Mouse (Mus musculus): ENCODE data around the gene Lsamp. TPM values are rescaled to one million over a fixed set of nuclear protein-coding genes. Genes with fewer than 3 reads are reported as not detected.

The Lsamp gene
- polyA plus RNA-seq, 1 experiment from 2014 or later = 0.20 TPM

DNA sequence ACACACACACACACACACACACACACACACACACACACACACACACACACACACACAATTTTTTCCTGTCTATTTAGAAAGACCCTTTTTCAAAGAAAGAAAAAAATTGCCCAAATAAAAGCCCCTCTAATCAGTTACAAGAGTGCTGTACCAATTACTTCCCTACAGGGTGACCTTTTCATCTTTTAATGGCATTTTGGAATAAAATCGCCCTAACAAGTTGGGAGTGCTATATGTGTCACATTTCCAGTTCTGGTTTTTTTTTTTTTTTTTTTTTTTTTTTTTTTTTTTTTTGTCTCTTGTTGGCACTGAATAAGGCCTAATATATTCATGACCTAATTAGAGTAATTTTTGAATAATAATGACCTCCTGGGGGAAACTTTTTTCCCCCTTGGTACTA lies 923.7 kb downstream of the Lsamp start:
- ATAC-seq (no peak), DNase-seq (ENCODE audit: low spot score) (no peak)
- Histone ChIP-seq H3K4me1 (ENCODE audit: insufficient read depth, low read depth, low read length) (no peaks in the 10 kb centered on the region), H3K27ac (ENCODE audit: low read length) (no peak overlapping the region), H3K27me3 (replicated peaks; ENCODE audit: insufficient read depth, low read length) (no peaks in the 10 kb centered on the region), H3K4me2 (replicated peaks; ENCODE audit: low read depth, low read length) (no peak overlapping the region), H3K9ac (replicated peaks; ENCODE audit: low read depth) (no peak overlapping the region), H3K36me3 (ENCODE audit: insufficient read depth, low read length) (no peaks in the 10 kb centered on the region), H3K9me3 (ENCODE audit: low read length) (no peaks in the 10 kb centered on the region), H3K4me3 (ENCODE audit: low read depth, low read length) (no peak overlapping the region)
- 35% methylated on average over 1 of the region's 1 CpGs for WGBS
- TF ChIP-seq CTCF (IDR thresholded peaks at IDR 0.05) (no peak), EP300 (IDR thresholded peaks at IDR 0.05) (no peak)

DNA sequence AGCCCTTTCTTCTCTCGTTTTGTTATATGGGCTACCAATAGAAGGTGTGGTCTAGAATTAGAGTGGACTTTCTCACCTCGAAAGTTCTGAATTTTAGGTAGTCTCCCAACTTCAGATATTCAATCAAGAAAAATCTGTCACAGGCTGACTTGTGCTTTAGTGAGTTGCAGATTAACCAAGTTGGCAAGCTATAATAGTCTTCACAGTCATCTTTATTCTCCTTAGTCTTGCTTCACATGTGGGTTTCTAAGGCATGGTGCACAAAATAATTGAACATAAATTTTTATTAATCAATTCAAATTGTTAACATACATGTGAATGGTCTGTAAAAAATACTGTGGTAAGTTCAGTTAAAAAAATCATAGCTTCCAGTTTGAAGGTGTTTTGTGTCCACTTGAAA lies 930.0 kb downstream of the Lsamp start:
- Histone ChIP-seq H3K9ac (replicated peaks; ENCODE audit: low read depth) (no peak overlapping the region), H3K27ac (ENCODE audit: low read length) (no peak overlapping the region), H3K9me3 (ENCODE audit: low read length) (no peaks in the 10 kb centered on the region), H3K4me2 (replicated peaks; ENCODE audit: low read depth, low read length) (no peak overlapping the region), H3K36me3 (ENCODE audit: insufficient read depth, low read length) (no peaks in the 10 kb centered on the region), H3K4me1 (ENCODE audit: insufficient read depth, low read depth, low read length) (no peaks in the 10 kb centered on the region), H3K4me3 (ENCODE audit: low read depth, low read length) (no peak overlapping the region), H3K27me3 (replicated peaks; ENCODE audit: insufficient read depth, low read length) (no peaks in the 10 kb centered on the region)
- WGBS = 80% methylated on average over 2 of the region's 2 CpGs
- ATAC-seq (no peak), DNase-seq (ENCODE audit: low spot score) (no peak)
- TF ChIP-seq CTCF (IDR thresholded peaks at IDR 0.05) (no peak), EP300 (IDR thresholded peaks at IDR 0.05) (no peak)

DNA sequence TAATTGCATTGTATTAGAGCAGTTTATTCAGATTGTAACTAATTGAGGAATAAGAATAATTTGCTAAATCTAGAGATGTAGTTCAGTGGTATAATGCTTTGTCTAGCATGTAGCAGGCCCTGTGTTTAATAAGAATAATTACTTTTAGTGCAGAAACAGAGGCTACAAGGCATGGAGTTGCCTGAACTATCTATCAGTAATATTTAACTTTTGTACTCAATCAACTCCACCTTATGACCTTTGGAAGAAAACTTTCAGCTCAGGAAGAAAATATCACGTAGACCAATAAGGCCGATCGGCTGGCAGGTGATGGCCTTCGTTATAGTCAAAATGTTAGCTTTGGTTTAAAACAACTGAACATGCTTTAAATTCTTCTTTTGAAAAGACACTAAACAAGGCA lies 946.4 kb downstream of the Lsamp start:
- no peak for DNase-seq (ENCODE audit: low spot score)
- H3K9ac ChIP-seq (replicated peaks; ENCODE audit: low read depth) = no peak overlapping the region
- no peak overlapping the region for H3K27ac ChIP-seq (ENCODE audit: low read length)
- TF ChIP-seq CTCF (IDR thresholded peaks at IDR 0.05) (no peak), EP300 (IDR thresholded peaks at IDR 0.05) (no peak)
- H3K4me1 ChIP-seq (ENCODE audit: insufficient read depth, low read depth, low read length) = no peaks in the 10 kb centered on the region
- 85% methylated on average over 4 of the region's 4 CpGs for WGBS
- no peak for ATAC-seq
- no peaks in the 10 kb centered on the region for H3K9me3 ChIP-seq (ENCODE audit: low read length)
- no peak overlapping the region for H3K4me3 ChIP-seq (ENCODE audit: low read depth, low read length)
- H3K36me3 ChIP-seq (ENCODE audit: insufficient read depth, low read length) = no peaks in the 10 kb centered on the region
- no peaks in the 10 kb centered on the region for H3K27me3 ChIP-seq (replicated peaks; ENCODE audit: insufficient read depth, low read length)
- no peak overlapping the region for H3K4me2 ChIP-seq (replicated peaks; ENCODE audit: low read depth, low read length)

DNA sequence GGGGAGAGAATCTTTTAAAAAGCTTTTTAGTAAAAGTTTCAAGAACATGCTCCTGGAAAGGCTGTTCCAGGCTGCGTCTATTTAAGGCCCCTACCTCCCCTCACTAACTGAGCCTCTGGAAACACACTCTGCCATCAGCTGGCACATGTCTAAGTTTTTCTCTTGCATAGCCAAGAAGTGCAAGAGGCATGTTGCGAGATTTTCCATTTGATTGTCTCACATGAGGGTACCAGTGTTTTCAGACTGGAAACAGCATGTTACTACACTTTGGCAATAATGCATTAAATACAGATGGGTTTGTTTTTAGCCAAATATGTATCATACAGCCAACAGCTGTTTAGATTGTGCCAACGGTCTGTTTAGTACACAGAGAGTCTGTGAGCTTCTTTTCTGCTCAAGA lies 958.1 kb downstream of the Lsamp start:
- WGBS = 69% methylated on average over 3 of the region's 3 CpGs
- Histone ChIP-seq H3K4me3 (ENCODE audit: low read depth, low read length) (no peak overlapping the region), H3K9me3 (ENCODE audit: low read length) (no peaks in the 10 kb centered on the region), H3K4me1 (ENCODE audit: insufficient read depth, low read depth, low read length) (no peaks in the 10 kb centered on the region), H3K4me2 (replicated peaks; ENCODE audit: low read depth, low read length) (no peak overlapping the region), H3K36me3 (ENCODE audit: insufficient read depth, low read length) (no peaks in the 10 kb centered on the region), H3K27me3 (replicated peaks; ENCODE audit: insufficient read depth, low read length) (no peaks in the 10 kb centered on the region), H3K9ac (replicated peaks; ENCODE audit: low read depth) (no peak overlapping the region), H3K27ac (ENCODE audit: low read length) (no peak overlapping the region)
- ATAC-seq (no peak), DNase-seq (ENCODE audit: low spot score) (no peak)
- TF ChIP-seq CTCF (IDR thresholded peaks at IDR 0.05) (no peak), EP300 (IDR thresholded peaks at IDR 0.05) (no peak)

DNA sequence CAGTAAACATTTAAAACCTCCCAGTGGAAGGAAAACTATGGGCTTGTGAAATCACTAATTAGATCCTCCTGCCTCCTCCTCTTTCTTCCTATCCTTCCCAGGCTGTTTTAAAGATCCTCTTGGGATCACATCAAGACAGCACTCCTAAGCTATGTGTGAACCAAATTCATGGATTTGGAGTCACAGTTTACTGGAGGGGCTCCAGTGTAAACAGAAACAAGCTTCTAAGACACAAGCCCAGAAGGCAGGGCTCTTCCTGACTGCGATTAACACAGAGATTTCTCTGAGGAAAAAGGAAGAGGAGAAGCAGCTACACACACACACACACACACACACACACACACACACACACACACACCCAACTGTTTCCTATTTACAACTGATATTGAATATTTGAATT lies 961.7 kb downstream of the Lsamp start:
- H3K36me3 ChIP-seq (ENCODE audit: insufficient read depth, low read length) = no peaks in the 10 kb centered on the region
- DNase-seq (ENCODE audit: low spot score) (peak; percentile 5), ATAC-seq (no peak)
- no peak overlapping the region for H3K27ac ChIP-seq (ENCODE audit: low read length)
- H3K9me3 ChIP-seq (ENCODE audit: low read length) = no peaks in the 10 kb centered on the region
- H3K4me3 ChIP-seq (ENCODE audit: low read depth, low read length) = no peak overlapping the region
- no peaks in the 10 kb centered on the region for H3K27me3 ChIP-seq (replicated peaks; ENCODE audit: insufficient read depth, low read length)
- H3K9ac ChIP-seq (replicated peaks; ENCODE audit: low read depth) = no peak overlapping the region
- 33% methylated on average over 1 of the region's 1 CpGs for WGBS
- H3K4me2 ChIP-seq (replicated peaks; ENCODE audit: low read depth, low read length) = no peak overlapping the region
- no peaks in the 10 kb centered on the region for H3K4me1 ChIP-seq (ENCODE audit: insufficient read depth, low read depth, low read length)
- TF ChIP-seq EP300 (IDR thresholded peaks at IDR 0.05) (no peak), CTCF (IDR thresholded peaks at IDR 0.05) (no peak)

DNA sequence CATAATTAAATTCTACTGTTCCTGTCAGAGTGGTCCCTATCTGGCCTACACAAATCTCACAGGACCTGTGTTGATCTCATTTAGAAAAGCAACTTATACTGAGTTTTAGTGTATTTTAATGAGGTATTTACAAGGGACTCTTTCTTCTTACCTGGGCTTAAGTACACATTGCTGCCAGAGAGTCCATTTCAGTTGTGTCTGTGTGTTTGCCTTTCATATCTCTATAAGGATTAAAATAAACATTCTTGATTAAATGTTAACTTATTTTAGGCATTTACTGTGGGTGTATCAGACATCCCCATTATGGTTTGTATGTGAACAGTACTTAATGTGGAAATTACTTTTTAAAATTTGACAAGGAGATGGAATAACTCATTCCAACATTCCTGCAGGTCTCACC lies 963.9 kb downstream of the Lsamp start:
- DNase-seq (ENCODE audit: low spot score) (no peak), ATAC-seq (no peak)
- H3K4me3 ChIP-seq (ENCODE audit: low read depth, low read length) = no peak overlapping the region
- H3K36me3 ChIP-seq (ENCODE audit: insufficient read depth, low read length) = no peaks in the 10 kb centered on the region
- no peaks in the 10 kb centered on the region for H3K27me3 ChIP-seq (replicated peaks; ENCODE audit: insufficient read depth, low read length)
- no peak overlapping the region for H3K9ac ChIP-seq (replicated peaks; ENCODE audit: low read depth)
- no peaks in the 10 kb centered on the region for H3K9me3 ChIP-seq (ENCODE audit: low read length)
- no peak overlapping the region for H3K4me2 ChIP-seq (replicated peaks; ENCODE audit: low read depth, low read length)
- H3K4me1 ChIP-seq (ENCODE audit: insufficient read depth, low read depth, low read length) = no peaks in the 10 kb centered on the region
- H3K27ac ChIP-seq (ENCODE audit: low read length) = no peak overlapping the region
- TF ChIP-seq CTCF (IDR thresholded peaks at IDR 0.05) (no peak), EP300 (IDR thresholded peaks at IDR 0.05) (no peak)

DNA sequence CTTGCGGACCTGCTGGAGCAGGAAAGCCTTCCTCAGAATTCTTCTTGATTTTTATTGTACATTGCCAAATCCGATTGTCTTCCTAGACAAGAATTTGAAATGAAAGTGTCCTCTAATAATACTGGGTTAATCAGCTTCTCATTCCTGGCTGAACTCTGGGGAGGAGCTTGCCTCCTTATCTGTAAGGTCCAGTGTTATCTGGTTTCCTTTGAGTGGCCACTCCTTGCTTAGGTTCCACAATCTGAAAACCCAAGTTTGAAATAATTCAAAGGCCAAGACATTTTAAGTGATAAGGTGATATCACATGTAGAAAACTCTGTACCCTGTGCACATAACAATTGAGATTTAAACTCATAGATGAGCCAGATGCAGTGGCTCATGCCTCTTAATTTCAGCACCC lies 975.0 kb downstream of the Lsamp start:
- H3K4me2 ChIP-seq (replicated peaks; ENCODE audit: low read depth, low read length) = no peak overlapping the region
- DNase-seq (ENCODE audit: low spot score) (peak; percentile 9), ATAC-seq (no peak)
- H3K9me3 ChIP-seq (ENCODE audit: low read length) = no peaks in the 10 kb centered on the region
- no peak for TF ChIP-seq EP300 (IDR thresholded peaks at IDR 0.05)
- no peak for TF ChIP-seq CTCF (IDR thresholded peaks at IDR 0.05)
- 54% methylated on average over 2 of the region's 2 CpGs for WGBS
- H3K27ac ChIP-seq (ENCODE audit: low read length) = no peak overlapping the region
- H3K9ac ChIP-seq (replicated peaks; ENCODE audit: low read depth) = no peak overlapping the region
- no peaks in the 10 kb centered on the region for H3K36me3 ChIP-seq (ENCODE audit: insufficient read depth, low read length)
- H3K4me1 ChIP-seq (ENCODE audit: insufficient read depth, low read depth, low read length) = no peaks in the 10 kb centered on the region
- H3K27me3 ChIP-seq (replicated peaks; ENCODE audit: insufficient read depth, low read length) = no peaks in the 10 kb centered on the region
- H3K4me3 ChIP-seq (ENCODE audit: low read depth, low read length) = no peak overlapping the region
